Mouse (Mus musculus): ENCODE data around the gene Rnase2b.
"Not testable (repeated sequence)": the region's sequence is repeated elsewhere in the genome, so short reads cannot be mapped to it uniquely, and the experiment has no call there.

Gene Rnase2b

DNA sequence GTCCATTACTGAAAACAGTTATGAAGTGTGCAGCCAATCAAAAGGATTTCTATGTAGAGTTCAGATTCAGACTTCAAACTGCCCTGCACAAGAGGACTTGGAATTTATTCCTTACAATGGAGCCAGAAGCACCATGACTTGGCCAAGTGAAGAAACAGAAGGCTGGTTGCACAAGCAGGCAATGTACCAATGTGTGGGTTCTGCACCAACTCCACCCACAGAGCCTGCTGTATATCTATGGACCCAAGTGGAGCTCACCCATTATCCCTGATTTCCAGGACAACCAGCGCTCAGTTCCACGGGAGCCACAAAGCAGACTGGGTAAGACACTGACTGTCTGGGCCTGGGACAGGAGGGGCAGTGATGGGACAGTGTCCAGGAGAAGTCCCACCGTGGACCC, at the start of gene Rnase2b:
Gene Rnase2b (plus strand): TSS at position 285 of the 400 bp plus-strand sequence.
- not testable (repeated sequence) for DNase-seq (ENCODE audit: low spot score in 2 of 2)

DNA sequence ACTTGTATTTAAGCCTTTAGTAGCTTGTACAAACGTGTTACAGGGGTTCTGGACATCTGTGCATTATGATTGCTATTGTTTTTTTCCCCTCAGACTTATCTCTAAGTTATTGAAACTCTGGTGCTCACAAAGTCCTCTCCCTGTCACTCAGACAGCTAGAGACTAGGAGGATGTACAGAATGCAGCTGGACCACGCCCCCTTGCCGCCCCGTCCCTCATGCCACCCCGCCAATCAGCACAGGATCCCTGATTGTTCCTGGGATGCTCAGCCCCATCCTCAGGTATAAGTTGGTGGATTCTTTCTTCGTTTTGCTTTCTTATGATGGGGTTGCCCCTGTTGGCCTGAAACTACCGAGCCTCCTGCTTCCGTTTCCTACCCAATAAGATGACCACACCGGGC, 48.6 kb upstream of the Rnase2b start:
- no peak for DNase-seq (ENCODE audit: low spot score in 2 of 2)

DNA sequence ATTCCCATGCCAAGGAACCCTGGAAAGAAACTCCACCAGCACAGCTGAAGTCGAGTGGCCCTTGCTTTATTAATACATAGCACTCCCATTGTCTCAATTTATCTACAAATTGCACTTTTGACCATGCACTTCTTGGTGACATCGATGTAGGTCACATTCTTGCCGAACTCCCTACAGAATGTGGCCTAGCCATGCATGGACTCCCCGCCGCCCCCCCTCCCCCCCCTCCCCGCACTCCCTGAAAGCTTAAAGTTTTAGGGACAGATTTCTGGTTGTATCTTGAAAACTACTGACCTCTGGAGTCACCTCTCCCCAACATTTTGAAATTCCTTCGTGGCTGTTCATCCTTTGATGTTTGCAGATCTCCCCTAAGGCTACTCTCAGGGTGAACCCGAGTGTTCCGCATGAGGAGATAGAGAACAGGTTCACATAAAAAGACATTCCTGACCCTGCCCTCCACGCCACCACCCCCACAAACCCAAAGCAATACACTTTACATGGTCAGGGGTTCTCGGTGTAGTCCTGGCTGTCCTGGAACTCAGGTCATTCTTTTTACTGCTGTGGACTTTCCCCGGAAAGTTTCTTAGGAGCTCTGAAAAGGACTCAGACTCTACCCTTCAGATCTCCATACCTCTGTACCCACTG, 48.0 kb upstream of the Rnase2b start, which contains the start of gene Eddm3b:
Gene Eddm3b (plus strand): TSS at position 511 of the 645 bp plus-strand sequence.
- DNase-seq (ENCODE audit: low spot score in 2 of 2) = no peak

DNA sequence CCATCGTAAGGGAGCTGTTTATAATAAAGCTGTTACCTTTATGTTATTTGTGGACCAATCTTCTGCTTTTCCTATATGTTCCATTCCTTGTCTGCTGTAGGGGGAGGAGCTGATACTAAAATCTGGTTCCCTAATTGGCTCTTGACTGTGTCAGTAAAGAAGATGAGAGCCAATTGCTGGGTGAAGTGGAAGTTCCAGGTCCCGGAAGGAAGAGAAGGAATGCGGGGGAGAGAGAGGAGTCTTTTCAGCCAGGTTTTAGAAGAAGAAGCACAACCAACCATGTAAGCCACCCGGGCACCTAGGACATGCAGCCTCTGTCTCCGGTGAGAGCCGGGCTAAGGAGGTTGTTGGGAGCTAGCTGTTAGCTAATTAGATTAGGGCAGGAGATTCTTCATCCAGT, 36.4 kb upstream of the Rnase2b start:
- DNase-seq (ENCODE audit: low spot score in 2 of 2) = no peak

DNA sequence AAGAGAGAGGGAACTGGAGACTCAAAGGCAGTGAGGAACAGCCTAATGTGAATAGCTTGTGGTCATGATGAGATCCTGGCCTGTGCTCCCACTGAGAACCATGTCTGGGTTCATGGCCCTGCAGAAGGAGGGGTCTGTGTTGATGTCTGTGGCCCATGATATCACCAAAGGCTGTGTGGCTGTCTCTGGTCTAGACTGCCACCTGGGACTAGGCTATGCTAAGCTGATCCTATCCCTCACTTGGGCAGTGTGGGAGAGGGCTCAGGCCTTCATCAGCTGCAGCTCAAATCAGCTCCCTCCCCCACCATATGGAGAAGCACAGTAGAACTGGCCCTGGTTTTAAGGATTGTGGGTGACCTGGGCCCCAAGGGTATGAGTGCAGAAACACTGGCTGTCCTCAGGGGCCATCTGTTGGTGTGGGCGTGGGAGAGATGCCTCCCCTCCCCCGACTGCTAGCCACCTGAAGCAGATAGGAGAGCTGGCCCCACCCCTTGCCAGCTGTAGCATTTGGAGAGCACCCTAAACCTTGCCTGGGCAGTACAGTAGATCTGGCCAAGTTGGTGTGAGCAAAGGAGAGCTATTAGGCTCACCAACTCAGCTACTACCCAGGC, 34.3 kb upstream of the Rnase2b start:
- no peak for DNase-seq (ENCODE audit: low spot score in 2 of 2)

DNA sequence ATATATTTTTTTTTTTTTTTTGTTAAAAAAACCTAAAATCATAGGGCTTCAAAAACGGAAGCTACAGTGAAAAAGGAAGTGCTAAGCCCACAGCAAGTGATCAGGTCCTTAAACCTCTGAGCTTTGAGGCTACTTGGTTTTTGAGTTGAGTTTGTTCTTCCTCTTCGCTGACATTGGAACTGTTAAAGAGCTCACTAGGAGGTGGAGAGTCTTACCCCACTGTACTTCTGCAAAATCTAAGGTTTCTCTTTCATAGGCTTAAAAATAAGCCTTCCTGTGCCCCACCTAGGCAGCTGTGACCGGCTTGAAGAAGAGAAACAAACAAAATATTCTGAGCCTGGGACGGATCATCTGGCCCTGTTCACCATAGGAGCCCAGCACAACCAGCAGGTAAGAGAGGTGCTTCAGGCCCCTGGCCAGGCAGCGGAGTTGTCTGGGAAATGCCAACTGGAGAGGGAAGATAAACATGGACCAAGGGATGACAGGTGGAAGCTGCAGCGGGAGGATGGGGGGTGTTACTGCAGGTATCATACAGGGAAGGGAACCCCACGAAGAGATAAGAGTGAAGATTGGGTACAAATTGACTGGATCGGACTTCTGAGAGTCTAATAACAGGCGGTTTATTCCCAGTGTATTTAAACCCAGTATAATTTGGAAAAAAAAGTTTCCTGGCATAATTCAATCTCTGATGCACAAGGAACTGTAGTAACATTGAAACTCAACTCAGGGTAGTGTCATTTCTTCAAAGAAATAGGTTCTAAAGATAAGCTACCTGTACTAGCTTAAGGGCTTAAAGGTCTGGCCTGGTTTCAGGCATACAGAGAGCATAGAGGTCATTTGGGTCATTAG, 33.1 kb upstream of the Rnase2b start:
- DNase-seq (ENCODE audit: low spot score in 2 of 2) = no peak

DNA sequence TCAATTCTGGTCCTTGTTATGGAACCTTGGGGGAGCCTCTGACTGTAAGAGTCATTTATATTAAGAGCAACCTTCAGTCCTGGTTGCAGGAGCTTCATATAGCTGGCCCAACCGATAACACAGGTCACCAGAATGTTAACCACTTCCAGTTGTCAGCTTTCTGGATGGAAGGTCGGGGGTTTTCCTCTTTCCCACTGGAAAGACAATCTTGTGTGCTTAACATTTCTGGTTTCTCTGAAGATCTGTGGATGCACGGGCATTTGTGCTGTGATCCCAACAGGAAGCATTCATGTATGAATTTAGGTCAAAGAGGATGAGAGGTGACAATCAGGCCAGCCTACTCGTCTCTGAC, 32.5 kb upstream of the Rnase2b start:
- no peak for DNase-seq (ENCODE audit: low spot score in 2 of 2)

DNA sequence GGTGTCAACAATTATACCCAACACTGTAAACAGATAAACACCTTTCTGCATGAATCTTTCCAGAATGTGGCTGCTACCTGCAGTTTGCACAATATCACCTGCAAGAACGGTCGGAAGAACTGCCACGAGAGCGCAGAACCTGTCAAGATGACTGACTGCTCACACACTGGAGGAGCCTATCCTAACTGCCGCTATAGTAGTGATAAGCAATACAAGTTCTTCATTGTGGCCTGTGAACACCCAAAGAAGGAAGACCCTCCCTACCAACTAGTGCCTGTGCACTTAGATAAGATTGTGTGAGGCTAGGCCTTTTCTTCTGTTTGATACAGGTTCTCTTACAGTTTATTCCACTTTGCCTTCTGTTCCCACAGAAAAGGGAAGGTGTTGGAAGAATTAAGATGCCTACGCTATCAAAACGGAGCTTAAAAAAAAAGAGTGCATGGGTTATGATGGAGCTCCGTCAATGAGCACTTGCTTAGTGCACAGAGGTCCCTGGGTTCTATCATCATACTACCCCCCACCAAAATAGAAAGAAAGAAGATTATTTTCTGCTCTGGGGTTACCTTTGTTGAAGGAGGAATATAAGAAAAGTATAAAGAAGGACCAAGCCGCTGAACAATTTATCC, 31.6 kb upstream of the Rnase2b start:
- DNase-seq (ENCODE audit: low spot score in 2 of 2) = no peak

DNA sequence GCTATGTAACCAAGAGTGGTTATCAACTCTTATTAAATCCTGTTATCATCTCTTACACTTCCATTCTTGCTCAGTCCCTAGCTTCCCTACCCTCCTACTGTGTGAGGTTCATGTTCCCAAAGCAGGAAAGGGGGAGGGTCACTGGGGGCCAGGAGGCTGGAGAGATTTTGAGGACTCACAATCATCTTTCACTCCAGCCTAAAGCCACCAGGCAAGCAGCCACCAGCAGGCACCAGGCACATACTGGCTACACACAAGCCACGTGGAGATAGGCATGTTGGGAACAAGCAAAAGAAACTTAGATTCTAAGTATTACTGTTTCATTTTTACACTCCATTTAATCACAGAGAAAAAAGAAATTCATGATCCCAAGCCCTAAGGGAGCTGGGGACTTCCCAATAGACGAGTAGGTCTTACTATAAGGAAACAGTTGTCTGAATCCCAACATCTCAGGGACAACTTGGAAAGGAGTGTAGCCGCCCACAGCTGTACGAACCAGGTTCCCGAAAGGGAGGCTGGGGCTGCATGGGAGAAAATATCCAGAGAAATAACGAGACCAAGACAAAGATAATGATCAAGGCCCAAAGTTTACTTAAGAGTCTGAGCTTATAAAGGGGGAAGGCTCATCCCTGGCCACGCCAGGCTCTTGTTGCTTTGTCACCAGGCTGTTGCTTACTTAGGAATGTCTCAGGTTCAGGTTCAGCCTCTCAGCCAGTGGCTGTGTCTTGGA, 30.8 kb upstream of the Rnase2b start:
- no peak for DNase-seq (ENCODE audit: low spot score in 2 of 2)

DNA sequence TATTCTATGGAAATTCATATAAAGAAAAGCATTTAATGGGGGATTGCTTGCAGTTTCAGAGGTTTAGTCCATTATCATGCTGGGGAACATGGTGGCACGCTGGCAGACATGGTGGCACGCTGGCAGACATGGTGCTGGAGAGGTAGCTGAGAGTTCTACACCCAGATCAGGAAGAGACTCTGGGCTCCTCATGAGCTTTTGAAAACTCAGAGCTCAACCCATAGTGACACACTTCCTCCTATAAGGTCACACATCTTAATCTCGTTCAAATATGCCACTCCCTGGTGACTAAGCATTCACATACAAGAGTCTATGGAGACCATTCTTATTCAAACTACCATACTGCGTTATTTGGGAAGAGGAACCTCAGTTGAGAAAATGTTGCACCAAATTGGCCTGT, 29.7 kb upstream of the Rnase2b start:
- no peak for DNase-seq (ENCODE audit: low spot score in 2 of 2)

DNA sequence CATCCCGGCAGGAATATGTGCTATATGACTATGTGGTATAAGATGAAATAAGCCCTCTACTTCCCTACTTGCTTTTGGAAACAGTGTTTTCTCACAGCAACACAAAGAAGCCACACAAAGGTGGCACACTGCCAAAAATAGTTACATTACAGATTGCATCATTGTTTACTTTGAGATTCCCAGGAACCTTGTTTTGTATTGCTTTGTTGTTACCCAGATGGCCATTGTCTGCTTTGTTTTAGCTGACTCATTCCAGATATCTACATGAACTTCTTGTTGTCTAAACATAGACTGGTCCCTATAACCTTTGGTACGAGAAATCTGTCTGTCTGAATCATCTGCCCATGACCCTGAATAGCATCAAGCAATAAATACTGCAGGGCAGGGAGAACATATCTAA, 21.7 kb upstream of the Rnase2b start:
- no peak for DNase-seq (ENCODE audit: low spot score in 2 of 2)

DNA sequence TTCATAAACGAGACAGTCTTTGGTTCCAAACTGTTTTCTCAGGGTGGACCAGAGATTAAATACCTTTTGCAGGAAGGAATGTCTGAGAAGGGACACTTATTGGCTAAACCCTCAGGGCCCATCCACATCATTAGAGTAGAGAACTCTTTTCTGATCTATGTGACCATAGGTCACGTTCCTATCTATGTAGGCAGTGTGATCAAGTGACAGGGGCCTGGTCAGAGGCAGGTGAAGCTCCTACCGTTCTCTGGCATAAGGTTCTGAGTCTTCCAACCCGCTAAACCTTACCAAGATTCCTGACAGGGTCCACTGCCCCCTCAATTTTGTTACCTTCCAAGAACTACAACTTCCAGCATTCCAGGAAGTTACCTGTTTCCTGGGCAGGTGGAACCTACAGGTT, 19.9 kb upstream of the Rnase2b start:
- no peak for DNase-seq (ENCODE audit: low spot score in 2 of 2)

DNA sequence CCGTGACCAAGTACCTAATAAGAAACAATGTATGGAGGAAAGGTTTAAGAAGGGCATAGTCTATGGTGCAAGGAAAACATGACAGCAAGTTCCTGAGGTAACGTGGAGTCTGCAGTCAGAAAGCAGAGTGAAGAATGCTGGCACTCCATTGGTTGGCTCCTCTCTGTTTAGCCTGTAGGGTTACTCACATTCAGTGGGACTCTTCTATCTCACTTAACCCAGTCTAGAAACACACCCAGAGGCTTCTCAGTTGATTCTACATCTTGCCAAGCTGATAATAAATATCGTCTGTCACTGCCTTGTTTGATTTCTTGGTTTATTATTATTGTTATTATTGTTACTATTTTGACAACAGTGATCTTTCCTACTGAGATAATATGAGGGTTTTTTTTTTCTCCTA, 19.5 kb upstream of the Rnase2b start:
- no peak for DNase-seq (ENCODE audit: low spot score in 2 of 2)

DNA sequence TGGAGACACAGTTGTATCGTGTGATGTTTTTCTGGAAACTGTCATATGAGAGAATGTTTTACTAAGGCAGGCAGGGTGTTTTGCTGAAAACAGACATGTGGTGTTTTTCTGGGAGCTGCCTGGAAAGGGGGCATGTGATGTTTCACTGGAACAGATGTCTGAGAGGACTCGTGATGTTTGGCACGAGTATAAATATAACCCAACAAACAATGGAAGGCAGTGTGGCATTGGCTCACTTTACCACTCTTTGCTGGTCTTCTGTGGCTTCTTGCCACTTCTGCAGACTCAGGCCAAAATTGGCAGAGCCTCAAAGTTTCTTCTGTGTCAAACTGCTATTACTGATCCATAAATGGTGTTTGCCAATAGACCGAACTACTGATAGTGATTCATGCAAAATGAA, 18.8 kb upstream of the Rnase2b start:
- no peak for DNase-seq (ENCODE audit: low spot score in 2 of 2)

DNA sequence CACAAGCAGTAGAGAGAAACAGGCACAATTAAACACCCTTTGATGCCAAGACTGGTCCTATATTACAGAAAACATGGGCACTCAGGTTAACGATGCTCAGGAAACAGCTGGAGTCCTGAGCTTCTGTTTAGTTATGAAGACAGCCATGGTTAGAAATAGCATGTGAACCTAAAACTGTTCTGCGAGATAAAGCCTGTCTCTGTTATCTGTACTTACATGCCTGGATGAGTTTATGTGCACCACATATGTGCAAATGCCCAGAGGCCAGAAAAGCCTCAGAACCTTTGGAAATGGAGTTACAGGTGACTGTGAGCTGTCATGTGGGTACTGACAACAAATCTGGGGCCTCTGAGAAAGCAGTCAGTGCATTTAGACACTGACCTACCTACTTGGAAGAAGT, 18.1 kb upstream of the Rnase2b start:
- DNase-seq (ENCODE audit: low spot score in 2 of 2) = no peak

DNA sequence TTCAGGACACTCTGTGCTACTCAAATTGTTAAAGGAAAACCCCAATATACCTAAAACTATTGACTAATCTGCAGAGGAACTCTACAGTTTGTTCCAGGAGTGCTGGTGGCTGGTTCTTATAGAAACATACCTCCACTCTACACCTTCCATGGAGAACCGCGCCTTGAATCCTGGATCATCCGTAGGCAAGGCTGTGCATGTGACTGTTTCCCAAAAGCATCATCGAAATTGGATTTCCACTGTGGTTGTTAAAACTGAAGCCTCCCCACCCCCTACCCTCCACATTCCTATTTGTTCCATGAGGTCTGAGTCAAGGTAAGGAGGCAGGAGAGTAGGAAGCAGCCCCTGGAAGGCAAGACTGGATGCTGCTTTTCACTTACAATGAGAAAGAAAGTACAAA, 17.6 kb upstream of the Rnase2b start:
- no peak for DNase-seq (ENCODE audit: low spot score in 2 of 2)

DNA sequence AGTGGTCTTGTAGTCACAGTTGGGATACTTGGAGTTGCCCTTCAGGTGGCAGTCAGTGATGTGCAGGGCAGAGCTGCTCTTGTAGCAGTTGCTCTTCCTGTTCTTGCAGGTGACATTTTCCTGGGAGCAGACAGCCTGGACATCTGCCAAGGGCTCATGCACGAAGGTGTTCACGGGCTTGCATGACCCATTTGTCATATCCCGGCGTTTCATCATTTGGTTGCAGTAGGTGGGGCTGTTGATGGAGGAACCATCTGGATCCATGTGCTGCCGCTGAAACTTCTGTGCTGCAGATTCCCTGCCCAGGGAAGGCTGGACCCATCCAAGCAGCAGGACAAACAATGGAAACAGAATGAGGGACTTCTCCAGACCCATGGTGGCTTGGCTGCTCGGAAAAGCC, 16.5 kb upstream of the Rnase2b start:
- DNase-seq (ENCODE audit: low spot score in 2 of 2) = no peak

DNA sequence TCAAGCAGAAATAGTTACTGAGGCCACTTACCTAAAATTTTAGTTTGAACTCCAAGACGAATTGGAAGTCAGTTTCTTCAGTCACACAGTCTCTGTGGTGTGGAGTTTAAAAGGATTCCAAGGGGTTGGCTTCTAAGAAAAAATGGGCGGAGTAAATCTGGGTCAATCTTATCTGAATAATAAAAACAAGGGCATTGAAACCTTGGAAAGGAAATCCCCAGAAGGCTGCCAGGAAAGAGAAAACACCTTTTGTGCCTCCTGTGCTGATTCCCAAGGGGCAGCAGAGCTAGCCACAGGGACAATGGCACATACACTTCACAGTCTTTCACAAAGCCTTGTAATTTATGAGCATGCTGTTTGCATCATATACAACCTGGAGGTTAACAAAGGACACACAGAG, 15.4 kb upstream of the Rnase2b start, which contains the start of gene Rnase1:
Gene Rnase1 (minus strand): TSS at position 101 of the 400 bp plus-strand sequence.
- DNase-seq (ENCODE audit: low spot score in 2 of 2) = no peak

DNA sequence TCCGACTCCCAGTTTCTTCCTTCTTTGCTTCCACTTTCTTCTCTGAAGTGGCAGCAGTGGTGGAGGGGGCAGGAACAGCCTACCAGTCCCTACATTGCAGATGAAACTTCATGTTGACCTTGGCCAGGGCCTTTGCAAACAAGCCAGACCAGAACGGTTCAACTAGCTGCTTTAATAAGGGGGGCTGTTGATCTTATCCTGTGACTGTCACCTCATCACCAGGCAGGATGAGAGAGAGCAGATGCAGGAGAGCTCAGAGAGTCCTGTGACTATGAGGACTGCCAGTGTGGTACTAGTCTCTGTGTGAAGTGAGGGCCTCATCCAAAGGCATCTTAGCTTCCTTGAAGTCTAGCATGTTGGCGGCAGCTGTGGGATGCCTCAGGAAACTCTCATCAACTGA, 14.1 kb upstream of the Rnase2b start:
- DNase-seq (ENCODE audit: low spot score in 2 of 2) = no peak

DNA sequence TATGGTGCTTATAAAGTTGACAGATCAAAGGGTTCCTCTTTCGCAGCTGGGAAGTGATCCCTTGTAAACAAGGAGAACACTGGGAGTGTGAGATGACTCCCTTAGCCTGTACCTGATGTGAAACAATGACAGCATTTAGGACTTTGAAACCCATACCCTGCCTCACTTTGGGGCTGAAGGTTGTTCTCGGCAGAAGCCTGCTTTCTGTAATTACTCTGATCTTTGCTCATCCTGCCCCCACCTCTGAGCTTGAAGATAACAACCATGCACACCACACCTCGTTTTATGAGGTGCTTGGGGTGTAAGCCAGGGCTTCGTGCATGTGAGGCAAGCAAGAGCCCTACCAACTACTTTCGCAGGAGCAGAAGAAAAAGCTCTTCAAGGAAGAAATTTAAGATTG, 12.9 kb upstream of the Rnase2b start:
- no peak for DNase-seq (ENCODE audit: low spot score in 2 of 2)

DNA sequence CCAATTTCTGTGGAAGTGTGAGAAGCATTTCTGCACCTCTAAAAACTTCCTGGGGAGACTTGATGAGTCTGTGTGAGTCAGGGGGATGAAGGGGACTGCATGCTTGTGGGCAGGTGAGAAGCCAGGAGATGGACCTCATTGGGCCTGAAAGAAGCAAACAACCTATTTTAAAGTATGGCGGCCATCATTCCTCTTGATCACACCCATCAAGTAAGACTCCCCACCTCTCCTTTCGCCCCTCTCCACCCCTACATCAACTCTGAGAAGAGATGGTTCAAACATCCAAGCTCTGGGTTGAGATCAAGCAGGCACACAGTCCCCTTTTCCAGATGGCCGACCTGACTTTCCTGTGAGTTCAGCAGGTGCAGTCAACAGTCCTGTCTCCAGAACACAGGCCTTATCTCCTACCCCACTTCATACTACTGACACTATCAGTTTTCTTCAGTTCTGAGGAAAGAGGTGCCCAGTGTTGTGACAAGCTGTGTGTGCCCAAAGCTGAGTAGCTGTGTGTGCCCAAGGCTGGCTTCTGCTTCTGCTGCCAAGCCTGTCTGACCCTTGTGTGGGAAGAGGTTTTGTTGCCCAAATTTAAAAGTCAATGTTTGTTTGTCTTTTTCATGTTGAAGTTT, 11.7 kb upstream of the Rnase2b start:
- DNase-seq (ENCODE audit: low spot score in 2 of 2) = no peak

Data from cerebellum, postnatal 4 days (tissue).